Mouse (Mus musculus): ENCODE results near the gene Adamts4. TPM values are rescaled to one million over a fixed set of nuclear protein-coding genes. Genes with fewer than 3 reads are reported as not detected.
A peak's percentile ranks its signal among the peaks of the same experiment; 100 is the strongest.

The Adamts4 gene
- total and polyA plus RNA-seq, 2 experiments = 0.09 to 0.37 TPM

DNA sequence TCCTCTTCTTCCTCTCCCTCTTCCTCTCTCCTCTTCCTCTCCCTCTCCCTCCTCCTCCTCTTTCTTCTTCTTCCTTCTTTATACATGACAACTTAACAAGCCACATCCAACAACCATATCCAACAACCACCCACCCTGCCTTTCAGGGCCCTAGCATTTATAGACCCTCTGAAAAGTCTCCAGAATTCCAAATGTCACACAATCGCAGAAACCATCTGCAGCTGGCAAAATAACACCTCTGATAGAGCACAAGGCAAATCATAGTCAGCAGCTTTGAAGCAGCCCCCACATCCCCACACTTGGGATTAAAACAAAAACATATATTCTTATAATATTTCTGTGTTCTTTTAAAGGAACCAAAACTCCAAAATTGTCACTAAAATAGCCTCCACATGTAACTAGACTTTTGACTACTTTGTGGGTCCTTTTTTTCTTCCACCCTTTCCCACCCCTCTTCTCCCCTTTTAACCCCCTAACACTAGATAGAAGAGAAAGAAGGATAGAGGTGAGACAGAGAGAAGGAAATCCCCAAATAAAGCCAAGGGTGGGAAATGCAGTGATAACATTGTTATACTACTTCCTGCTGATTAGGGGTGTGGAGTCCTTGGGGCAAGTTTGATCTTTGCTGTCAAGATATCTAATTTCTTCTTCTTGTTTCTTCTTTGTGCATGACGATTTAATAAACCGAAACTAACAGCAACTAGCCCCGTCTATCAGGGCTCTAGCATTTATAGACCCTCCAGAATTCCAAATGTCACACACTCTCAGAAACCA, 15.9 kb downstream of the Adamts4 start:
- no peak for TF ChIP-seq POLR2A (IDR thresholded peaks at IDR 0.05; ENCODE audit: extremely low read depth, insufficient read depth, low read length)
- TF ChIP-seq CTCF (IDR thresholded peaks at IDR 0.05; ENCODE audit: low read depth, low read length) = no peak
- Histone ChIP-seq H3K9ac (ENCODE audit: low read depth, low read length) (no peak overlapping the region), H3K4me1 (ENCODE audit: control insufficient read depth, insufficient read depth, low read length) (peaks cover 5% of the 10 kb centered on the region; the same call in 1 of the 2 replicates), H3K27ac (replicated peaks; ENCODE audit: insufficient read depth, low read depth, low read length) (no peak overlapping the region; the same call in 1 of the 2 replicates), H3K79me2 (ENCODE audit: control insufficient read depth, insufficient read depth, low read length) (no peaks in the 10 kb centered on the region), H3K27me3 (ENCODE audit: control insufficient read depth, insufficient read depth, low read length) (no peaks in the 10 kb centered on the region), H3K36me3 (ENCODE audit: control insufficient read depth, insufficient read depth, low read length) (no peaks in the 10 kb centered on the region), H3K4me3 (ENCODE audit: insufficient read depth, low read depth, low read length) (no peak overlapping the region)
- no peak for DNase-seq (ENCODE audit: extremely low read depth, low read depth, low spot score)
- WGBS = 68% methylated on average over 4 of the region's 4 CpGs

DNA sequence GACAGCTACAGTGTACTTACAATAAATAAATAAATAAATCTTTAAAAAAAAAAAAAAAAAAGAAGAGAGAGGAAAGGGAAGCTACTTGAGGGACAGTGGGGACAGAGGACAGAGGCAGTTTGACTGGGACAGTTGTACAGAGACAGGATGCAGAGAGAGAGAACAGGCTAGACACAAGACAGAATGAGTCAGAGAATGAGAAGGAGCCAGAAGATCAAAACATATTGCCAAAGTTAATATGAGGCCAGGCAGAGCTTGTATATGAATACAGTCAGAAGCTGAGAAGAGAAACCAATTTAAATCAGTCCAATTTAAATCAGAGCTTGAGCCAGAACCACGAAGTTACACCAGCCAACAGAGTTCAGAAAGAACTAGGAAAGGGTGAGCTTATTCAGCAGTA, 18.1 kb downstream of the Adamts4 start:
- H3K27me3 ChIP-seq (ENCODE audit: control insufficient read depth, insufficient read depth, low read length) = no peaks in the 10 kb centered on the region
- WGBS = 45% methylated on average over 1 of the region's 1 CpGs
- no peak overlapping the region for H3K9ac ChIP-seq (ENCODE audit: low read depth, low read length)
- H3K36me3 ChIP-seq (ENCODE audit: control insufficient read depth, insufficient read depth, low read length) = 0 out of 2 replicates have a peak, but pooled peaks cover 2% of the 10 kb centered on the region
- H3K4me3 ChIP-seq (ENCODE audit: insufficient read depth, low read depth, low read length) = no peak overlapping the region
- TF ChIP-seq CTCF (IDR thresholded peaks at IDR 0.05; ENCODE audit: low read depth, low read length) = no peak
- TF ChIP-seq POLR2A (IDR thresholded peaks at IDR 0.05; ENCODE audit: extremely low read depth, insufficient read depth, low read length) = no peak
- H3K27ac ChIP-seq (replicated peaks; ENCODE audit: insufficient read depth, low read depth, low read length) = no peak overlapping the region
- no peak for DNase-seq (ENCODE audit: extremely low read depth, low read depth, low spot score)
- H3K79me2 ChIP-seq (ENCODE audit: control insufficient read depth, insufficient read depth, low read length) = no peaks in the 10 kb centered on the region
- H3K4me1 ChIP-seq (ENCODE audit: control insufficient read depth, insufficient read depth, low read length) = peaks cover 5% of the 10 kb centered on the region; the same call in 1 of the 2 replicates

DNA sequence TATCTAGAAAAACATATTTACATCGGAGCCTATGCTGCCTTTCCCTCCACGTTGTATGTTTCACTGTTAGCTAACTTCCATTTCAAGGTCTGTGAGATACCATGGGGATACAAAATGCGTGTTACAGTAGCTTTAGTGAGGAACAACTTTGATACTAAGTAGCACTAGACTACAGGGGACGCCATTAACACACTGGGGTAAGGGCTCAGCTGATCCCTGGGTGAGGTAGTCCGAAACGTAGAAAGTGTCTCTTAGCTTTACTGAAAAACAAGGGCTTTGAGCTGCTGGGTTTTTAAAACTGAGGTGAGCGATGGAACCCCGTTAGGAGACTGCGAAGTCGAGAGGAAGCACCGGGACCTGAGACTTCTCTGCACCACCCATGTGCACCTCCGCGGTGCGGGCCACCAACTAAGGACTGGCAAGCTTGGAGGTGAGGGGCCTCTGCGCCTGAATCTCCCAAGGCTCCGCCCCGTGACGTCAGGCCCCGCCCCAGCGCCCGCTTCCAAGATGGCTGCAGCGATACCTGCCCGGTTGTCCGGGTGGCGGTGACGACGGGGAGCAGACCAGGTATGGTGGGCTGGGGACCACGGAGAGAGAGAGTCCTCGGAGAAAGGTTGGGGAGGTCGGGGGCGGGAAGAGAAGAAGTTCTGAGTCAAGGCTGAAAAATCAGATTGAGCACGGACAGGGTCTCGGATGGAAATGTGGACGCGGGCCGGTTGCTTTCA, 19.8 kb downstream of the Adamts4 start, which contains the start of gene B4galt3:
TSS of gene B4galt3 (plus strand) at position 481 of the 725 bp plus-strand sequence.
- H3K4me1 ChIP-seq (ENCODE audit: control insufficient read depth, insufficient read depth, low read length) = peaks cover 5% of the 10 kb centered on the region; the same call in 1 of the 2 replicates
- H3K27me3 ChIP-seq (ENCODE audit: control insufficient read depth, insufficient read depth, low read length) = no peaks in the 10 kb centered on the region
- TF ChIP-seq CTCF (IDR thresholded peaks at IDR 0.05; ENCODE audit: low read depth, low read length) (no peak), POLR2A (IDR thresholded peaks at IDR 0.05; ENCODE audit: extremely low read depth, insufficient read depth, low read length) (peak; percentile 96)
- DNase-seq (ENCODE audit: extremely low read depth, low read depth, low spot score) = peak; percentile 65
- H3K36me3 ChIP-seq (ENCODE audit: control insufficient read depth, insufficient read depth, low read length) = peaks cover 7% of the 10 kb centered on the region; the same call in 1 of the 2 replicates
- H3K27ac ChIP-seq (replicated peaks; ENCODE audit: insufficient read depth, low read depth, low read length) = peak within 1 kb of the TSS; percentile 49
- H3K79me2 ChIP-seq (ENCODE audit: control insufficient read depth, insufficient read depth, low read length) = no peaks in the 10 kb centered on the region
- H3K9ac ChIP-seq (ENCODE audit: low read depth, low read length) = peak within 1 kb of the TSS; percentile 81
- WGBS = 6% methylated on average over 36 of the region's 36 CpGs
- peak within 1 kb of the TSS; percentile 91 for H3K4me3 ChIP-seq (ENCODE audit: insufficient read depth, low read depth, low read length)

DNA sequence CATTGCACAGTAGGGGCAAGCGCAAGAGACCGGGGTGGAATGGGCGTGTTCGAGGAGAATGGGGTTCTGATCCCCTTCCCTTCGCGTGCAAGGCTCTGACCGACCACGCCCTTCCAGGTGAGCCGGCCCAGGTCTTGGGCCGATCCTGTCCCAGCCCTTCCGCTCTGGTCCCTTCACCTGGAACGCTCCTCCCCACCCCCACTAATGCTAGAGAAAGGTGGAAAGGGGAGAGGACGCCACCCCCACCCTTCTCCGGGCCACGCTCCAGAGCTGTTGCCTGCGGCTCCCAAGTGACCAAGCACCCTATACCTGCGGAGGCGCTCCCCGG, 20.3 kb downstream of the Adamts4 start:
- Histone ChIP-seq H3K27me3 (ENCODE audit: control insufficient read depth, insufficient read depth, low read length) (no peaks in the 10 kb centered on the region), H3K4me1 (ENCODE audit: control insufficient read depth, insufficient read depth, low read length) (peaks cover 5% of the 10 kb centered on the region; the same call in 1 of the 2 replicates), H3K36me3 (ENCODE audit: control insufficient read depth, insufficient read depth, low read length) (peaks cover 11% of the 10 kb centered on the region; the same call in 1 of the 2 replicates), H3K79me2 (ENCODE audit: control insufficient read depth, insufficient read depth, low read length) (no peaks in the 10 kb centered on the region), H3K4me3 (ENCODE audit: insufficient read depth, low read depth, low read length) (peak overlapping the region; percentile 91), H3K9ac (ENCODE audit: low read depth, low read length) (peak overlapping the region; percentile 81), H3K27ac (replicated peaks; ENCODE audit: insufficient read depth, low read depth, low read length) (peak overlapping the region; percentile 49)
- 1% methylated on average over 19 of the region's 19 CpGs for WGBS
- TF ChIP-seq POLR2A (IDR thresholded peaks at IDR 0.05; ENCODE audit: extremely low read depth, insufficient read depth, low read length) = no peak
- no peak for TF ChIP-seq CTCF (IDR thresholded peaks at IDR 0.05; ENCODE audit: low read depth, low read length)
- DNase-seq (ENCODE audit: extremely low read depth, low read depth, low spot score) = no peak

DNA sequence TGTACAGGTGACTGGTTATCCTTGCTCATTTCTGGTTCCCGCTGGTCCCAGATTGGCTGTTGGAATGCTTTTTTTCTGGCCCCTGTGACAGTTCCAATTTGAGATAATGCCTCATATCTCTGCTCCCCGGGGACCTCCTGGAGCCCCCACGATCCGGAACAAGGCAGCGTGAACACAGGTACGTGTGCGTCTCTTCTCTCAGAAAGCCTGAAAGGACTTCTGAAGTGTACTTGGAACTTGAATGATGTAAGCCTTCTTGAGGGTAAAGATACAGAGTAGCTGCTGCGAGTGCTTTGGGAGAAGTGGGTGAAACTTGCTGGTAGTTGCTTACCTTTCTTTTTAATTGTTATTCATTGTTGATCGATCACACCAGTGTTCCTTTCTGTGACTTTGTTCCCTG, 21.0 kb downstream of the Adamts4 start:
- Histone ChIP-seq H3K4me3 (ENCODE audit: insufficient read depth, low read depth, low read length) (peak overlapping the region; percentile 91; the same call in 1 of the 2 replicates), H3K79me2 (ENCODE audit: control insufficient read depth, insufficient read depth, low read length) (no peaks in the 10 kb centered on the region), H3K27ac (replicated peaks; ENCODE audit: insufficient read depth, low read depth, low read length) (no peak overlapping the region), H3K36me3 (ENCODE audit: control insufficient read depth, insufficient read depth, low read length) (peaks cover 16% of the 10 kb centered on the region; the same call in 1 of the 2 replicates), H3K27me3 (ENCODE audit: control insufficient read depth, insufficient read depth, low read length) (no peaks in the 10 kb centered on the region), H3K4me1 (ENCODE audit: control insufficient read depth, insufficient read depth, low read length) (peaks cover 5% of the 10 kb centered on the region; the same call in 1 of the 2 replicates), H3K9ac (ENCODE audit: low read depth, low read length) (peak overlapping the region; percentile 19; the same call in 1 of the 2 replicates)
- WGBS = 64% methylated on average over 9 of the region's 9 CpGs
- DNase-seq (ENCODE audit: extremely low read depth, low read depth, low spot score) = no peak
- TF ChIP-seq POLR2A (IDR thresholded peaks at IDR 0.05; ENCODE audit: extremely low read depth, insufficient read depth, low read length) (no peak), CTCF (IDR thresholded peaks at IDR 0.05; ENCODE audit: low read depth, low read length) (no peak)

Data from liver, adult 2 months (tissue).